Mouse (Mus musculus) inflammation-experienced regulatory T-cells, adult 6 months (primary cell): ENCODE data around the gene Dnase2a. TPM values are rescaled to one million over a fixed set of nuclear protein-coding genes. Genes with fewer than 3 reads are reported as not detected.

Source experiments
- ATAC-seq: one replicate; pipeline ENCODE4 v1.8.0; 2017
- polyA plus RNA-seq, 3 experiments: library from polyadenylated mRNA; unstranded; fragments of 100-300 nt; shearing (Covaris generic); gene quantifications; one replicate each; pipeline ENCODE4 v1.2.1; 2017

Dnase2a gene
- polyA plus RNA-seq, result 10 to 100 TPM; 10.5 to 21.7 (median 20.0) TPM

- peak; percentile 86 for ATAC-seq
Measured at GRCm38 (mm10) chr8:84908421-84909161, at the start of gene Dnase2a. Dnase2a (plus strand) TSS chr8:84908560.

GRCm38 (mm10) chr8:84871376-84872308, 36.7 kb upstream of the Dnase2a start, which contains the start of gene Syce2:
Syce2 (plus strand) TSS chr8:84872111.
- ATAC-seq, result peak; percentile 79

- no peak for ATAC-seq
Measured at GRCm38 (mm10) chr8:84872309-84872965, 35.9 kb upstream of the Dnase2a start.

GRCm38 (mm10) chr8:84873016-84873415, 35.3 kb upstream of the Dnase2a start:
- ATAC-seq, result no peak

GRCm38 (mm10) chr8:84874339-84874738, 34.0 kb upstream of the Dnase2a start:
- ATAC-seq, result no peak

GRCm38 (mm10) chr8:84877297-84878035, 30.9 kb upstream of the Dnase2a start:
- no peak for ATAC-seq

- no peak for ATAC-seq
Measured at GRCm38 (mm10) chr8:84878915-84879314, 29.4 kb upstream of the Dnase2a start.

GRCm38 (mm10) chr8:84884728-84885127, 23.6 kb upstream of the Dnase2a start:
- ATAC-seq, result no peak

GRCm38 (mm10) chr8:84888280-84888679, 20.1 kb upstream of the Dnase2a start:
- ATAC-seq, result no peak

- no peak for ATAC-seq
Measured at GRCm38 (mm10) chr8:84889141-84889540, 19.2 kb upstream of the Dnase2a start.

- no peak for ATAC-seq
Measured at GRCm38 (mm10) chr8:84892993-84893708, 15.2 kb upstream of the Dnase2a start.

- ATAC-seq, result peak; percentile 99
Measured at GRCm38 (mm10) chr8:84893709-84894134, 14.6 kb upstream of the Dnase2a start, which contains the start of gene Gcdh. Gcdh (minus strand) TSS chr8:84893921.

GRCm38 (mm10) chr8:84895963-84896362, 12.4 kb upstream of the Dnase2a start:
- no peak for ATAC-seq

GRCm38 (mm10) chr8:84901071-84901470, 7.3 kb upstream of the Dnase2a start:
- ATAC-seq, result no peak

GRCm38 (mm10) chr8:84901752-84902151, 6.6 kb upstream of the Dnase2a start, which contains the start of gene Klf1:
Klf1 (plus strand) TSS chr8:84901928.
- no peak for ATAC-seq

GRCm38 (mm10) chr8:84902367-84902919, 5.9 kb upstream of the Dnase2a start:
- no peak for ATAC-seq

GRCm38 (mm10) chr8:84902920-84903661, 5.3 kb upstream of the Dnase2a start:
- ATAC-seq, result peak; percentile 89

GRCm38 (mm10) chr8:84904351-84904750, 4.0 kb upstream of the Dnase2a start:
- ATAC-seq, result no peak

GRCm38 (mm10) chr8:84907037-84907436, 1.3 kb upstream of the Dnase2a start:
- ATAC-seq, result no peak

GRCm38 (mm10) chr8:84907493-84907892, 867 bp upstream of the Dnase2a start:
- no peak for ATAC-seq
